Mouse (Mus musculus) MEL (cell line): ENCODE results near the gene Id1.

ENCODE experiments used
- CTCF ChIP-seq, 3 experiments: IDR thresholded peaks in 2 of 3; conservative IDR thresholded peaks in 1 of 3; 2 replicates each; pipeline ENCODE4 v1.5.1; 2011 to 2012; ENCODE audit warnings: low read length in 3 of 3, low read depth in 2 of 3, mild to moderate bottlenecking in 2 of 3, improper control_type of control experiment in 1 of 3, inconsistent platforms in 1 of 3, mixed read lengths in 1 of 3, moderate library complexity in 1 of 3; ENCODE audit not compliant: control insufficient read depth in 1 of 3, insufficient read depth in 1 of 3, poor library complexity in 1 of 3, severe bottlenecking in 1 of 3
- POLR2A ChIP-seq, 2 experiments: IDR thresholded peaks; 2 replicates each; pipeline ENCODE4 v1.6.1; 2011 to 2012; ENCODE audit warnings: low read length in 2 of 2, mild to moderate bottlenecking in 2 of 2, control low read depth in 1 of 2, improper control_type of control experiment in 1 of 2, low read depth in 1 of 2, moderate library complexity in 1 of 2; ENCODE audit not compliant: control insufficient read depth in 1 of 2, insufficient read depth in 1 of 2, poor library complexity in 1 of 2
- POLR2AphosphoS2 ChIP-seq: IDR thresholded peaks from 2 replicates; pipeline ENCODE4 v1.6.1; 2011; ENCODE audit warnings: low read length, improper control_type of control experiment
- TBP ChIP-seq: IDR thresholded peaks from 2 replicates; pipeline ENCODE4 v1.8.0; 2011; ENCODE audit warnings: low read depth, low read length, improper control_type of control experiment

DNA sequence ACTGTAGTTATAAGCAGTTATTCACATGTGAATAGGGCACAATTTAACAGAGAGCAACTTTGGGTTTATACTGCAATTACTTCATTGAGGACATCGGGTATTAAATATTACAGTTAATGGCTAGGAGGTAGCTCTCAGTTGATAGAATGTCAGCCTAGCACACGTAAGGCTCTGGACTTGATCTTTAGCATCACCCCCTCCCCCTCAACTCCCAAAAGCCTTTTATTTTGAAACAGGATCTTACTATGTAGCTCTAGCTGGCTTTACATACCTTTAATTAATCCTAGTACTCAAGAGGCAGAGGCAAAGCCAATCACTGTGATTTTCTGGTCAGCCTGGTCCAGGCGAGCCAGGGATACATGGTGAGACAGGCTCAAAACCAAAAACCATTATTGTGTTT lies 41.0 kb downstream of the Id1 start:
- no peak for TF ChIP-seq TBP
- TF ChIP-seq POLR2A (IDR thresholded peaks at IDR 0.05; ENCODE audit: control insufficient read depth in 1 of 2, insufficient read depth in 1 of 2, low read depth in 1 of 2, low read length in 2 of 2, poor library complexity in 1 of 2) = no peak
- no peak for TF ChIP-seq CTCF (IDR thresholded peaks at IDR 0.05 in 2 of 3, conservative IDR thresholded peaks at IDR 0.05 in 1 of 3; ENCODE audit: control insufficient read depth in 1 of 3, insufficient read depth in 1 of 3, low read depth in 2 of 3, low read length in 3 of 3, poor library complexity in 1 of 3, severe bottlenecking in 1 of 3)
- no peak for TF ChIP-seq POLR2AphosphoS2
